Mouse (Mus musculus): ENCODE measurements around the gene Pde4dip.

- TF ChIP-seq CTCF (IDR thresholded peaks at IDR 0.05) (no peak), POLR2A (IDR thresholded peaks at IDR 0.05; ENCODE audit: insufficient read depth, low read depth, low read length) (no peak), EP300 (IDR thresholded peaks at IDR 0.05; ENCODE audit: insufficient read depth, low read depth, low read length) (no peak)
Observed at GRCm38 (mm10) chr3:97925246-97925645, 36.7 kb upstream of the Pde4dip start.
